In genomic region chr3:115702089-115702488, GRCm38 (mm10) we compare ENCODE assay signal across 22 mouse cellular contexts. TPM values are rescaled to one million over a fixed set of nuclear protein-coding genes. Genes with fewer than 3 reads are reported as not detected.
DNase-seq lines count a peak whose midpoint lies in the region; ATAC-seq and TF ChIP-seq lines count a peak whose summit lies in the region.
"Had no signal": no experiment of that assay in that cellular context is flagged by ENCODE, and none has a peak within 500 bp of the region (broad histone marks: within the 10 kb centered on the region; RNA-seq: fewer than 3 reads in every experiment).

No protein-coding gene starts in this region.

- ATAC-seq in midbrain, embryonic 11.5 days (ENCODE audit: low FRiP score): no peak
- ATAC-seq in midbrain, embryonic 13.5 days: no peak
- ATAC-seq in megakaryocyte, adult 5-6 weeks (ENCODE audit: poor library complexity, severe bottlenecking): peak; percentile 51; the same call in 1 of the 2 replicates
- ATAC-seq in forebrain, embryonic 11.5 days (replicated peaks; ENCODE audit: low FRiP score): no peak
- ATAC-seq in hindbrain, embryonic 11.5 days (ENCODE audit: low FRiP score): no peak
- ATAC-seq: forebrain, embryonic 14.5 days; intestine, postnatal 0 days; liver, embryonic 12.5 days had no signal

- no peak overlapping the region for H3K4me2 ChIP-seq in midbrain, embryonic 11.5 days
- H3K4me2 ChIP-seq in midbrain, embryonic 13.5 days (replicated peaks): no peak overlapping the region
- no peak overlapping the region for H3K4me2 ChIP-seq in forebrain, embryonic 11.5 days (ENCODE audit: low read depth, low read length, severe bottlenecking)
- no peak overlapping the region for H3K4me2 ChIP-seq in hindbrain, embryonic 11.5 days (replicated peaks; ENCODE audit: low read depth, low read length)
- H3K4me2 ChIP-seq: heart, embryonic 12.5 days; hindbrain, embryonic 12.5 days; limb, embryonic 12.5 days; liver, embryonic 12.5 days; lung, embryonic 14.5 days; neural tube, embryonic 12.5 days had no signal

- TF ChIP-seq POLR2A in bone marrow macrophage, adult 2 months (IDR thresholded peaks at IDR 0.05; ENCODE audit: borderline replicate concordance, low read depth, low read length): no peak

- TF ChIP-seq CTCF in bone marrow macrophage, adult 2 months (IDR thresholded peaks at IDR 0.05; ENCODE audit: low read depth, low read length): no peak

- H3K4me1 ChIP-seq in midbrain, embryonic 11.5 days (ENCODE audit: control insufficient read depth, insufficient read depth, low read length): no peaks in the 10 kb centered on the region
- H3K4me1 ChIP-seq in midbrain, embryonic 13.5 days (replicated peaks): no peaks in the 10 kb centered on the region
- peaks cover 60% of the 10 kb centered on the region for H3K4me1 ChIP-seq in bone marrow macrophage, adult 2 months (ENCODE audit: control insufficient read depth, insufficient read depth, low read length)
- H3K4me1 ChIP-seq in forebrain, embryonic 11.5 days (replicated peaks; ENCODE audit: control insufficient read depth, insufficient read depth, low read length): no peaks in the 10 kb centered on the region
- H3K4me1 ChIP-seq in hindbrain, embryonic 11.5 days (replicated peaks; ENCODE audit: control insufficient read depth, insufficient read depth, low read length): no peaks in the 10 kb centered on the region
- H3K4me1 ChIP-seq: hindbrain, embryonic 12.5 days; limb, embryonic 12.5 days; neural tube, embryonic 12.5 days had no signal

- no peaks in the 10 kb centered on the region for H3K27me3 ChIP-seq in midbrain, embryonic 11.5 days (ENCODE audit: control insufficient read depth, insufficient read depth, low read length)
- H3K27me3 ChIP-seq in midbrain, embryonic 13.5 days: no peaks in the 10 kb centered on the region
- no peaks in the 10 kb centered on the region for H3K27me3 ChIP-seq in splenic B cell, adult 2 months (ENCODE audit: control insufficient read depth, insufficient read depth, low read length, poor library complexity, severe bottlenecking)
- no peaks in the 10 kb centered on the region for H3K27me3 ChIP-seq in forebrain, embryonic 11.5 days (ENCODE audit: control insufficient read depth, insufficient read depth, low read length)
- no peaks in the 10 kb centered on the region for H3K27me3 ChIP-seq in hindbrain, embryonic 11.5 days (ENCODE audit: control insufficient read depth, insufficient read depth, low read length)
- H3K27me3 ChIP-seq: heart, embryonic 12.5 days; hindbrain, embryonic 12.5 days; limb, embryonic 12.5 days; liver, embryonic 12.5 days; neural tube, embryonic 12.5 days had no signal

- no peaks in the 10 kb centered on the region for H3K9me3 ChIP-seq in midbrain, embryonic 11.5 days (ENCODE audit: control insufficient read depth, low read length)
- H3K9me3 ChIP-seq in midbrain, embryonic 13.5 days: no peaks in the 10 kb centered on the region
- H3K9me3 ChIP-seq in forebrain, embryonic 11.5 days (ENCODE audit: control insufficient read depth, low read length): no peaks in the 10 kb centered on the region
- H3K9me3 ChIP-seq in hindbrain, embryonic 11.5 days (ENCODE audit: control insufficient read depth, low read length): no peaks in the 10 kb centered on the region
- H3K9me3 ChIP-seq: heart, embryonic 12.5 days; hindbrain, embryonic 12.5 days; limb, embryonic 12.5 days; liver, embryonic 12.5 days; neural tube, embryonic 12.5 days had no signal

- DNase-seq in midbrain, embryonic 11.5 days (ENCODE audit: low spot score, missing footprints): peak; percentile 17
- DNase-seq in splenic B cell, adult 2 months (ENCODE audit: low read depth, low spot score): peak; percentile 92
- no peak for DNase-seq in forebrain, embryonic 11.5 days (ENCODE audit: low spot score)
- no peak for DNase-seq in hindbrain, embryonic 11.5 days (ENCODE audit: low spot score)
- DNase-seq: cerebellum, adult 18-20 months; cerebellum, postnatal 14 days; gastrocnemius, adult 2 months; heart, postnatal 10 days; kidney, postnatal 10 days; lung, embryonic 14.5 days; midbrain, embryonic 14.5 days; retina, postnatal 1 day had no signal

- no peaks in the 10 kb centered on the region for H3K36me3 ChIP-seq in midbrain, embryonic 11.5 days (ENCODE audit: control insufficient read depth, insufficient read depth, low read length)
- H3K36me3 ChIP-seq in midbrain, embryonic 13.5 days: no peaks in the 10 kb centered on the region
- 0 out of 2 replicates have a peak, but pooled peaks cover 3% of the 10 kb centered on the region for H3K36me3 ChIP-seq in splenic B cell, adult 2 months (ENCODE audit: control insufficient read depth, insufficient read depth, low read length, poor library complexity, severe bottlenecking)
- no peaks in the 10 kb centered on the region for H3K36me3 ChIP-seq in forebrain, embryonic 11.5 days (ENCODE audit: control insufficient read depth, insufficient read depth, low read length)
- H3K36me3 ChIP-seq in hindbrain, embryonic 11.5 days (ENCODE audit: control insufficient read depth, insufficient read depth, low read length): no peaks in the 10 kb centered on the region
- H3K36me3 ChIP-seq: hindbrain, embryonic 12.5 days; limb, embryonic 12.5 days; neural tube, embryonic 12.5 days had no signal

- no peak overlapping the region for H3K4me3 ChIP-seq in midbrain, embryonic 11.5 days (ENCODE audit: low read depth, low read length)
- no peak overlapping the region for H3K4me3 ChIP-seq in midbrain, embryonic 13.5 days (replicated peaks)
- no peak overlapping the region for H3K4me3 ChIP-seq in bone marrow macrophage, adult 2 months (ENCODE audit: insufficient read depth, low read length)
- H3K4me3 ChIP-seq in forebrain, embryonic 11.5 days (ENCODE audit: low read depth, low read length): no peak overlapping the region
- H3K4me3 ChIP-seq in hindbrain, embryonic 11.5 days (ENCODE audit: low read depth, low read length): no peak overlapping the region
- H3K4me3 ChIP-seq: gastrocnemius, adult 2 months; heart, embryonic 12.5 days; hindbrain, embryonic 12.5 days; limb, embryonic 12.5 days; liver, embryonic 12.5 days; neural tube, embryonic 12.5 days had no signal

- 75% methylated on average over 2 of the region's 2 CpGs for WGBS in midbrain, embryonic 11.5 days
- 65% methylated on average over 2 of the region's 2 CpGs for WGBS in midbrain, embryonic 13.5 days
- WGBS in forebrain, embryonic 11.5 days: 71% methylated on average over 2 of the region's 2 CpGs
- WGBS in hindbrain, embryonic 11.5 days: 65% methylated on average over 2 of the region's 2 CpGs

- H3K27ac ChIP-seq in midbrain, embryonic 11.5 days (ENCODE audit: low read depth, low read length): no peak overlapping the region
- H3K27ac ChIP-seq in midbrain, embryonic 13.5 days: no peak overlapping the region
- H3K27ac ChIP-seq in bone marrow macrophage, adult 2 months (ENCODE audit: insufficient read depth, low read depth, low read length): peak overlapping the region; percentile 28; the same call in 1 of the 2 replicates
- no peak overlapping the region for H3K27ac ChIP-seq in forebrain, embryonic 11.5 days (ENCODE audit: low read depth, low read length)
- H3K27ac ChIP-seq in hindbrain, embryonic 11.5 days (ENCODE audit: low read depth, low read length): no peak overlapping the region
- H3K27ac ChIP-seq: gastrocnemius, adult 2 months; hindbrain, embryonic 12.5 days; limb, embryonic 12.5 days; liver, embryonic 12.5 days; neural tube, embryonic 12.5 days had no signal

- no peak overlapping the region for H3K9ac ChIP-seq in midbrain, embryonic 11.5 days (ENCODE audit: low read length)
- no peak overlapping the region for H3K9ac ChIP-seq in midbrain, embryonic 13.5 days (replicated peaks)
- no peak overlapping the region for H3K9ac ChIP-seq in forebrain, embryonic 11.5 days (ENCODE audit: low read length)
- H3K9ac ChIP-seq in hindbrain, embryonic 11.5 days (ENCODE audit: low read depth, low read length): no peak overlapping the region
- H3K9ac ChIP-seq: heart, embryonic 12.5 days; hindbrain, embryonic 12.5 days; limb, embryonic 12.5 days; liver, embryonic 12.5 days; lung, embryonic 14.5 days; neural tube, embryonic 12.5 days had no signal

RNA-seq across cellular contexts. Expression of gene S1pr1, which starts 12.8 kb away (rescaled TPM):
- polyA plus RNA-seq in midbrain, embryonic 11.5 days (2014; fragmentation: Nextera tagmentation; extraction: Ambion mirVana): 16.6 and 17.9 TPM in 2 replicates
- 25.0 and 30.5 TPM in 2 replicates for polyA plus RNA-seq in midbrain, embryonic 13.5 days (2015; fragmentation: Nextera tagmentation; extraction: Ambion mirVana)
- polyA plus RNA-seq in bone marrow macrophage, adult 2 months (2012; ENCODE audit: insufficient read depth, insufficient read length, missing spikeins): 48.7 and 58.0 TPM in 2 replicates
- total RNA-seq in megakaryocyte, adult 5-6 weeks (2015): 2.4 and 5.8 TPM in 2 replicates
- 3.3 and 3.6 TPM in 2 replicates for total RNA-seq in megakaryocyte, adult 5-6 weeks (2017)
- 35.3 and 35.9 TPM in 2 replicates for polyA plus RNA-seq in forebrain, embryonic 11.5 days (2014; fragmentation: Nextera tagmentation; extraction: Ambion mirVana)
- 13.8 and 14.1 TPM in 2 replicates for polyA plus RNA-seq in hindbrain, embryonic 11.5 days (2014; fragmentation: Nextera tagmentation; extraction: Ambion mirVana)

Comparison
In these comparisons a context has a peak if more than half of its experiments do, and no peak if none do; other contexts are left out.
1. DNase-seq: peak in midbrain, embryonic 11.5 days (single experiment) and splenic B cell, adult 2 months (single experiment); none in forebrain, embryonic 11.5 days (single experiment) and hindbrain, embryonic 11.5 days (single experiment).